Mouse (Mus musculus) subcutaneous adipose tissue, adult 2 months (tissue): ENCODE results near the gene 3425401B19Rik. TPM values are rescaled to one million over a fixed set of nuclear protein-coding genes. Genes with fewer than 3 reads are reported as not detected.

Source experiments
- polyA plus RNA-seq: library from polyadenylated mRNA; depleted of rRNA; stranded (reverse); fragments of >200 nt; gene quantifications from 2 replicates; pipeline ENCODE4 v1.2.3, GENCODE M21; 2012; ENCODE audit warnings: low replicate concordance; rRNA removed

3425401B19Rik gene
- 0.27 TPM in 1 of 2 replicates, not detected in the other for polyA plus RNA-seq

GRCm38 (mm10) chr14:32685124-32685826, at the start of gene 3425401B19Rik:
Gene 3425401B19Rik, minus strand, starts transcription at chr14:32685293.

Other genes starting within 250 kb of the 3425401B19Rik start
- gene Slc18a3, start 220.4 kb downstream of the 3425401B19Rik start, polyA plus RNA-seq: not detected in 2 replicates
- gene Chat, start 219.3 kb downstream of the 3425401B19Rik start, polyA plus RNA-seq: not detected in 2 replicates
- gene Ercc6, start 171.8 kb downstream of the 3425401B19Rik start, polyA plus RNA-seq: 5.0 and 7.0 TPM in 2 replicates
- not detected in 2 replicates for gene Prrxl1, start 85.9 kb downstream of the 3425401B19Rik start, polyA plus RNA-seq
- 3.8 and 9.1 TPM in 2 replicates for gene Tmem273, start 100.7 kb upstream of the 3425401B19Rik start, polyA plus RNA-seq
- not detected in 2 replicates for gene Fam170b, start 148.7 kb upstream of the 3425401B19Rik start, polyA plus RNA-seq
- gene Vstm4, start 171.5 kb upstream of the 3425401B19Rik start, polyA plus RNA-seq: 12.0 and 13.1 TPM in 2 replicates